Mouse (Mus musculus) limb, embryonic 13.5 days (tissue): Measurements from ENCODE around the gene Gga2. TPM values are rescaled to one million over a fixed set of nuclear protein-coding genes. Genes with fewer than 3 reads are reported as not detected.

Experiments used
- ATAC-seq: fragments of 200-750 bp; cut with Nextera tagmentation; 2 replicates; pipeline ENCODE4 v1.8.0; 2017; ENCODE audit warnings: low read depth, moderate number of reproducible peaks, moderate TSS enrichment; ENCODE audit not compliant: low FRiP score
- H3K27ac ChIP-seq: fragments of 300-500 bp; sonication (generic); 2 replicates; pipeline ENCODE4 v1.5.1; 2015; ENCODE audit warnings: inconsistent platforms, mild to moderate bottlenecking, moderate library complexity
- H3K27me3 ChIP-seq: fragments of 300-500 bp; sonication (generic); 2 replicates; pipeline ENCODE4 v1.6.1; 2015; ENCODE audit warnings: mild to moderate bottlenecking, inconsistent platforms
- H3K36me3 ChIP-seq: fragments of 300-500 bp; sonication (generic); 2 replicates; pipeline ENCODE4 v1.6.1; 2015; ENCODE audit warnings: inconsistent platforms, mild to moderate bottlenecking, moderate library complexity
- H3K4me1 ChIP-seq: fragments of 300-500 bp; sonication (generic); 2 replicates; pipeline ENCODE4 v1.6.1; 2015; ENCODE audit warnings: inconsistent platforms
- H3K4me2 ChIP-seq: fragments of 300-500 bp; sonication (generic); replicated peaks from 2 replicates; pipeline ENCODE4 v1.6.1; 2015; ENCODE audit warnings: inconsistent platforms, mild to moderate bottlenecking, moderate library complexity
- H3K4me3 ChIP-seq: fragments of 300-500 bp; sonication (generic); 2 replicates; pipeline ENCODE4 v1.5.1; 2015; ENCODE audit warnings: moderate library complexity, mild to moderate bottlenecking, inconsistent platforms
- H3K9ac ChIP-seq: fragments of 300-500 bp; sonication (generic); 2 replicates; pipeline ENCODE4 v1.6.1; 2015; ENCODE audit warnings: mild to moderate bottlenecking, inconsistent platforms
- H3K9me3 ChIP-seq: fragments of 300-500 bp; sonication (generic); 2 replicates; pipeline ENCODE4 v1.6.1; 2016; ENCODE audit warnings: inconsistent platforms
- WGBS: fragments of 180-500 bp; shearing (Covaris S2); methylation state at CpG from one replicate; pipeline ENCODE4 v1.1.7; 2015; 5-methylcytosine and 5-hydroxymethylcytosine counted together
- polyA plus RNA-seq: library from polyadenylated mRNA; unstranded; fragments of >200 nt; fragmentation: Nextera tagmentation; extraction: Ambion mirVana; gene quantifications from 2 replicates; pipeline ENCODE4 v1.2.1, GENCODE M21; 2015

Gene Gga2
- 123 and 127 TPM in 2 replicates for polyA plus RNA-seq

DNA sequence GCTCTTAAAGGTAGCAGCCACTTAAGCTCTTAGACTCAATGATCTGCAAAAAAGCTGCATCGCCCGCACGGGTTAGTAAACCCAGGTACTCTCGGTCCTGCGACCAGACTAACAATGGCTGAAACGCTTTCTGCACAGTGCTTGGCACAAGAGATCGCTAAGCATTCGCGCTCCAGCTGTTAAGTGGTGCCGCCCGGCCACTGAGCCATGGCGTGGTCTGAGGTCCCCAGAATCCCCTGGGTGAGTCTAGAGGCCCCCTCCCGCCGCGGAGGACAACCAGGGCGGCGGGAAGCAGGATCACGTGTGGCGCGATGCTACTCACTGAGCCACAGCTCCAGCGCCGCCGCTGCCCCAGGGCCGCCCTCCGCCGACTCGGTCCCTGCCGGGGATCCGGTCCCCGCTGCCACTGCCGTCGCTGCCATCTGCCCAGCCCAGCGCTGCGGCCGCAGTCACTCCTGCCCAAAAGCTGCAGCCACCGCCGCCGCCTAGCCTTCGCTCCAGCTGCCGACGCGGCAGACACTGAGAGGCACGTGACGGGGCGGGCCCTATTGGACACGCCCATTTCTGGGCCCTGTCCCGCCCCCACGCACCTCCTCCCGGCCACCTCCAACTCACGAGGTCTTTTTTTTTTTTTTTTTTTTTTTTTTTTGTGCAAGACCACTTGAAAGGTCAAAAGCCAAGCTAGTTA lies at the start of gene Gga2:
Gene Gga2, minus strand, starts transcription at position 556 of the 688 bp plus-strand sequence.
- peak; percentile 86 for ATAC-seq
- WGBS: under 1% methylated on average over 50 of the region's 50 CpGs

GRCm38 (mm10) chr7:122067517-122068381 lies 46.7 kb upstream of the Gga2 start:
- H3K27ac ChIP-seq: peak overlapping the region; percentile 92
- no peaks in the 10 kb centered on the region for H3K27me3 ChIP-seq
- H3K4me2 ChIP-seq: peak overlapping the region; percentile 76
- H3K36me3 ChIP-seq: peaks cover 40% of the 10 kb centered on the region
- peak overlapping the region; percentile 99 for H3K9ac ChIP-seq
- no peaks in the 10 kb centered on the region for H3K9me3 ChIP-seq
- 1% methylated on average over 58 of the region's 58 CpGs for WGBS
- peaks cover 30% of the 10 kb centered on the region for H3K4me1 ChIP-seq
- peak overlapping the region; percentile 100 for H3K4me3 ChIP-seq
- peak; percentile 21 for ATAC-seq

More for the DNA sequence above, at the start of gene Gga2:
- peak within 1 kb of the TSS; percentile 82 for H3K4me3 ChIP-seq
- peaks cover 6% of the 10 kb centered on the region for H3K36me3 ChIP-seq
- H3K27ac ChIP-seq: peak within 1 kb of the TSS; percentile 88
- no peaks in the 10 kb centered on the region for H3K9me3 ChIP-seq
- H3K4me2 ChIP-seq: peak within 1 kb of the TSS; percentile 79
- H3K27me3 ChIP-seq: no peaks in the 10 kb centered on the region
- peak within 1 kb of the TSS; percentile 90 for H3K9ac ChIP-seq
- H3K4me1 ChIP-seq: peaks cover 31% of the 10 kb centered on the region

GRCm38 (mm10) chr7:122066945-122067516 lies 46.0 kb upstream of the Gga2 start, which contains the start of the genes Ubfd1 and Ears2:
Gene Ubfd1 (plus strand): TSS chr7:122067175.
Gene Ears2 (minus strand): TSS chr7:122067263.
- Histone ChIP-seq H3K36me3 (peaks cover 40% of the 10 kb centered on the region), H3K27me3 (no peaks in the 10 kb centered on the region), H3K9ac (peak within 1 kb of the TSS; percentile 99), H3K4me2 (peak within 1 kb of the TSS; percentile 76), H3K27ac (peak within 1 kb of the TSS; percentile 92), H3K9me3 (no peaks in the 10 kb centered on the region), H3K4me1 (peaks cover 30% of the 10 kb centered on the region), H3K4me3 (peak within 1 kb of the TSS; percentile 100)
- ATAC-seq: peak; percentile 98
- WGBS: under 1% methylated on average over 59 of the region's 60 CpGs

- Histone ChIP-seq H3K27ac (peak overlapping the region; percentile 92), H3K4me1 (peaks cover 30% of the 10 kb centered on the region), H3K4me2 (peak overlapping the region; percentile 76), H3K9me3 (no peaks in the 10 kb centered on the region), H3K9ac (peak overlapping the region; percentile 99), H3K27me3 (no peaks in the 10 kb centered on the region), H3K36me3 (peaks cover 34% of the 10 kb centered on the region), H3K4me3 (peak overlapping the region; percentile 100)
- peak; percentile 65 for ATAC-seq
- WGBS: 22% methylated on average over 27 of the region's 31 CpGs
Measured at GRCm38 (mm10) chr7:122066102-122066944, 45.3 kb upstream of the Gga2 start.

DNA sequence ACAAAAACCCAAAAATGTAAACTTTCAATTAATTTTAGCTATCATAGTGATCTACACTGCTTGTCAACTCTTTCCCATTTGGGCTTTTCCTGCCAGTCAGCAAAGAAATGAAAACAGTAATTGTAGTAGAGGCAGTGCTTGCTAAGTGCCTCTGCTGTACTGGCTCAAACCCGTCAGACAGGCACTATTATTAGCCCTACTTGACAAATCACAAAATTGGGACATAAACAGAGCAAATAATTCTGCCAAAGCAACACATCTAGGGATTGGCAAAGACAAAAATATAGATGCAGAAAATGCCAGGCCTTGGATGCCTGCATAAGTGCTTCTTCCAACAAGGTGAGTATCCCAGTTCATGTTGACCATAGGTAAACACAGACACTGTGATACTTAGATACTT lies 44.6 kb upstream of the Gga2 start:
- WGBS: 79% methylated on average over 1 of the region's 1 CpGs
- H3K27ac ChIP-seq: no peak overlapping the region
- peak overlapping the region; percentile 76 for H3K4me2 ChIP-seq
- H3K9ac ChIP-seq: 0 out of 2 replicates have a peak overlapping the region, but pooled peaks have one; percentile 99
- no peaks in the 10 kb centered on the region for H3K27me3 ChIP-seq
- H3K9me3 ChIP-seq: no peaks in the 10 kb centered on the region
- peaks cover 30% of the 10 kb centered on the region for H3K36me3 ChIP-seq
- ATAC-seq: no peak
- H3K4me3 ChIP-seq: peak overlapping the region; percentile 100
- peaks cover 30% of the 10 kb centered on the region for H3K4me1 ChIP-seq

DNA sequence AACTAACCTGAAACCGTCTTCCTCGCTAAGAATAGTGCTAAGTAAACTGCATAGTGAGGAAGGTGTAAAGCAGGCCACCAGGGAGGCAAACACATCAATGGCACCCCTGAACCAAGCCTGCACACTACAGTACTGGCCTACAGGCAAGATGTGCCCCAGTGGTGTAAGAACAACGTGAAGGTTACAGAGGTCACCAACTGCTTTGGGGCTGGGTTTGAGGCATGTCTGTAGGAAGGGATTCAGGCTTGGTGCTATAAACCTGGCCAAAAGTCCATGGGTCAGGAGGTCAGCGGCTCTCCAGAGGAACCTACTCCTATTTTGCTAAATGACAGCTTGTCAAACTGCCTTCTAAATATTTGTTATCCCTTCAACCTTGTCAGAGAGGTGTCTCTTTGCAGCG lies 35.6 kb upstream of the Gga2 start:
- Histone ChIP-seq H3K4me3 (no peak overlapping the region), H3K27ac (no peak overlapping the region), H3K27me3 (no peaks in the 10 kb centered on the region), H3K4me1 (no peaks in the 10 kb centered on the region), H3K9me3 (peaks cover 4% of the 10 kb centered on the region; the same call in 1 of the 2 replicates), H3K36me3 (peaks cover 62% of the 10 kb centered on the region), H3K4me2 (no peak overlapping the region), H3K9ac (no peak overlapping the region)
- no peak for ATAC-seq
- WGBS: 84% methylated on average over 5 of the region's 5 CpGs

DNA sequence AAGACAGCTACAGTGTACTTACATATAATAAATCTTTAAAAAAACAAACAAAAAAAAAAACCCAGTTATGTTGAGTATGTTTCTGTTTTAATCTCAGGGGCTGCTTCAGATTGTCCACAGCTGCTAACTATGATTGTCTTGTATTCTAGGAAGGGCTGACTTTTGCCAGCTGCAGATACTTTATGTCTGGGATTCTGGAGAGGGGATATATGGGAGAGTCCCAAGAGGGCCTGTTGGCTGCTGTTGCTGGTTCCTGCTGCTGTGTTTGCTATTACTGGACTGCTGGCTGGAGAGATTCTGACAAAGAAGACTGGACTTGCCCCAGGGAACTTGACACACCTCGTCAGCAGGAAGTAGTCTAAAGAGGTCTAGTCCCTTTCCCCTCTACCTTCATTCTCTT lies 29.8 kb upstream of the Gga2 start:
- H3K4me1 ChIP-seq: no peaks in the 10 kb centered on the region
- H3K9ac ChIP-seq: no peak overlapping the region
- H3K9me3 ChIP-seq: no peaks in the 10 kb centered on the region
- H3K4me2 ChIP-seq: no peak overlapping the region
- H3K36me3 ChIP-seq: peaks cover 66% of the 10 kb centered on the region
- no peak overlapping the region for H3K27ac ChIP-seq
- 95% methylated on average over 1 of the region's 1 CpGs for WGBS
- H3K4me3 ChIP-seq: no peak overlapping the region
- no peak for ATAC-seq
- no peaks in the 10 kb centered on the region for H3K27me3 ChIP-seq

DNA sequence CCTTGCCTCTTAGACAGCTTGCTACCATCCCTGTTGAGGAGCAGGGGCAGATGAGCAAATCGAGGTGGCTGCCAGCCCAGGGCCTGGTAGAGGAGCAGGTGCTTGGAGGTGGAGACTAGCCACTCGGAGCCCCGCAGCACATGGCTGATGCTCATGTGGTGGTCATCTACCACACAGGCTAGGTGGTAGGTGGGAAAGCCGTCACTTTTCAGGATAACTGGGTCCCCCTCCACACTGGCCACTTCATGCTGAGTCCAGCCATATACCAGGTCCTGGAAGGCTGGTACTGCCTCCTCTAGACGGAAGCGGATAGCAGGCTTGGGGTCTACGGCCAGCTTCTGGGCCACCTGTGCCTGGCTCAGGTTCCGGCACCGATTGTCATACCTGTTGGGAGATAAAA lies 27.2 kb upstream of the Gga2 start:
- WGBS: 91% methylated on average over 9 of the region's 9 CpGs

DNA sequence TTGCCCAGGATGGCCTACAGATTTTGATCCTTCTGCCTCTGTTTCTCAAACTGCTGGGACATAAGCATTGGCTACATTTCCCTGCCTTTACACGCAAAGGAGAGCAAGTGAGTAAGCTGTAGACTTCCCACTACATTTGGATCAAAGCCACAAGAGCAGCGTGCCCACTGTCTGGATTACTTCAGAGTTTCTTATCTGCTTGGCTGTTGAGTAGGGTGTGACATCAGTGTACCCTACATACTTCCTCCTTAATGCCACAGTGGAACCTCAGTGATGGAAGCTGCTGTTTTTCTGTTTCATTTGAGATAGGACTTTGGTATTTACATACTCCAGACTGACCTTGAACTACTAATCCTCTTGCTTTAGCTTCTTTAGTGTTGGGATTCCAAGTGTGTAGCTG lies 25.8 kb upstream of the Gga2 start:
- Histone ChIP-seq H3K4me2 (no peak overlapping the region), H3K27me3 (no peaks in the 10 kb centered on the region), H3K4me3 (no peak overlapping the region), H3K9ac (no peak overlapping the region), H3K36me3 (peaks cover 55% of the 10 kb centered on the region), H3K27ac (no peak overlapping the region), H3K4me1 (no peaks in the 10 kb centered on the region), H3K9me3 (no peaks in the 10 kb centered on the region)
- no peak for ATAC-seq
- 96% methylated on average over 2 of the region's 2 CpGs for WGBS

More for the DNA sequence above, 27.2 kb upstream of the Gga2 start:
- Histone ChIP-seq H3K9ac (no peak overlapping the region), H3K27ac (no peak overlapping the region), H3K4me1 (no peaks in the 10 kb centered on the region), H3K4me3 (no peak overlapping the region), H3K4me2 (no peak overlapping the region), H3K27me3 (no peaks in the 10 kb centered on the region), H3K9me3 (no peaks in the 10 kb centered on the region), H3K36me3 (peaks cover 51% of the 10 kb centered on the region)
- no peak for ATAC-seq

DNA sequence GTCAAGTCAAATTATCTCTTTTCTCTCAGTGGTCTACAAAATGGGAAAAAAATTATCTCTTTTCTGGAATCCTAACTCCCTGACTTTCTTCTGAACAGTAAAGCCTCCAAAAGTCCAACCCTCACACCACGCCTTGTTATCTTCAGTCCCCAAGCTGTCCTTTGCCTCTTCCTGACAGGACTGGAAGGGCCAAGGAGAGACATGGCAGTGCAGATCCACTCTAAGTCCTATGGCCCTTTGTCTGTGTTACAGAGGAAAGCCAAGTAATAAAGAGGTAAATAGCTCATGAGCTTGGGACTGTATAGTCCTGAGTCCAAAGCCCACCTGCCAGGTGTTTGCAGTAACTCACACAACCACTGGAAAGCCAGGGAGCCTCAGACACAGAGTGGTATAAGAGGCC lies 24.7 kb upstream of the Gga2 start:
- Histone ChIP-seq H3K27me3 (no peaks in the 10 kb centered on the region), H3K9ac (no peak overlapping the region), H3K4me1 (no peaks in the 10 kb centered on the region), H3K4me3 (no peak overlapping the region), H3K9me3 (no peaks in the 10 kb centered on the region), H3K4me2 (no peak overlapping the region), H3K36me3 (peaks cover 56% of the 10 kb centered on the region), H3K27ac (no peak overlapping the region)
- WGBS: 89% methylated on average over 1 of the region's 1 CpGs
- ATAC-seq: no peak

GRCm38 (mm10) chr7:122045181-122045634 lies 24.2 kb upstream of the Gga2 start:
- WGBS: 81% methylated on average over 4 of the region's 4 CpGs
- Histone ChIP-seq H3K27me3 (no peaks in the 10 kb centered on the region), H3K4me3 (no peak overlapping the region), H3K27ac (no peak overlapping the region), H3K9me3 (no peaks in the 10 kb centered on the region), H3K4me2 (no peak overlapping the region), H3K36me3 (peaks cover 57% of the 10 kb centered on the region), H3K4me1 (no peaks in the 10 kb centered on the region), H3K9ac (no peak overlapping the region)
- no peak for ATAC-seq
